Mouse (Mus musculus) adrenal gland, adult 10 weeks (tissue): Measurements from ENCODE around the gene Meaf6. TPM values are rescaled to one million over a fixed set of nuclear protein-coding genes. Genes with fewer than 3 reads are reported as not detected.

Experiments used
- polyA plus RNA-seq: library from polyadenylated mRNA; stranded (reverse); fragments of 350-450 nt; fragmentation: Illumina TruSeq; extraction: RNeasy Lipid Tissue Mini Kit (QIAGEN cat#74804); gene quantifications from one replicate; pipeline ENCODE4 v1.2.3, GENCODE M21; 2014; ENCODE audit warnings: low read depth, low replicate concordance

The Meaf6 gene
- polyA plus RNA-seq = 22.6 TPM

GRCm38 (mm10) chr4:125084403-125085345 lies at the start of gene Meaf6:
TSS of gene Meaf6 (plus strand) at chr4:125085134.

DNA sequence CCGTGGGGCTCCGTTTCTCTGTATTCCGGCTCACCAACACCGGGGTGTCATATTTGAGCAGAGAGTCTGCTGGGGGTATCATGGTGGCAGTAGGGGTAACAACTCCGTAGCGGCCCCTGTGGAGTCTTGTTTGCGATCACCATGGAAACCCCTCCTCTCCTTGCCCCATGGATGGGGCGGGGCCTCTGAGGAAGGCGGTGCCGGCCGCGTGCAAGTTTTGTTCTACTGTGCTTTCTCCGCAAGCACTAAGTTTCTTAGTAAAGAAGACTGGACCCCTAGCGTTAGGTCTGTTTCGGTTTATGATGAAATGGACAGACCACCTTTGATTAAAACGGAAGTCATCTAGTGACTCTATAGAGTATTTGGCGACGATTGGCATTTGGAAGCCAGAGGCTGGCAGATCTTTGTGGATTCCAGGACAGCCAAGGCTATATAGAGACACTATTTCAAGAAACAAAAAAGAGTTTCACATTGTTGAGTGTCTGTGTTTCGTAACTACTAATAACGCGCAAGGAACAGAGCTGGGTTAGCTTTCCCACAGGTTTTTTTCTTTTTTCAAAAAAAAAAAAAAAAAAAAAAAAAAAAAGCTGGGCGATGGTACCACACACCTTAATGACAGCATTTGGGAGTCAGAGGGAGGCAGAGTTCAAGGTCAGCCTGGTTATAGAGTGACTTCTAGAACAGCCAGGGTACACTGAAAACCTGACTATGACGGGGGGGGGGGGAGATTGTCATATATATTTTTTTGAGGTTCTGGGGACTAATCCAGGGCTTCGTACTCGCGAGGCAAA lies 19.2 kb upstream of the Meaf6 start, which contains the start of gene Dnali1:
TSS of gene Dnali1 (minus strand) at position 187 of the 791 bp plus-strand sequence.

GRCm38 (mm10) chr4:125066490-125067370 lies 18.2 kb upstream of the Meaf6 start, which contains the start of gene Snip1:
TSS of gene Snip1 (plus strand) at chr4:125066672.

GRCm38 (mm10) chr4:125127305-125128084 lies 42.6 kb downstream of the Meaf6 start, which contains the start of gene Zc3h12a:
TSS of gene Zc3h12a (minus strand) at chr4:125127840.

Other genes with a start within 250 kb of the Meaf6 start
- 37.0 TPM for gene Yrdc, start 234.5 kb upstream of the Meaf6 start, polyA plus RNA-seq
- gene 1110065P20Rik, start 233.9 kb upstream of the Meaf6 start, polyA plus RNA-seq = 2.3 TPM
- gene Maneal, start 223.0 kb upstream of the Meaf6 start, polyA plus RNA-seq = 2.3 TPM
- 0.12 TPM for gene Epha10, start 204.2 kb upstream of the Meaf6 start, polyA plus RNA-seq
- 7.6 TPM for gene 9930104L06Rik, start 148.1 kb upstream of the Meaf6 start, polyA plus RNA-seq
- 9.7 TPM for gene Cdca8, start 145.8 kb upstream of the Meaf6 start, polyA plus RNA-seq
- gene Rspo1, start 98.7 kb upstream of the Meaf6 start, polyA plus RNA-seq = 1.8 TPM
- 60.3 TPM for gene Gnl2, start 68.5 kb upstream of the Meaf6 start, polyA plus RNA-seq
- not detected for gene Dnali1, start 19.4 kb upstream of the Meaf6 start, polyA plus RNA-seq
- gene Snip1, start 18.5 kb upstream of the Meaf6 start, polyA plus RNA-seq = 14.4 TPM
- gene Zc3h12a, start 42.7 kb downstream of the Meaf6 start, polyA plus RNA-seq = not detected